Mouse (Mus musculus) gonadal fat pad, adult 2 months (tissue): ENCODE measurements around the gene Hkdc1. TPM values are rescaled to one million over a fixed set of nuclear protein-coding genes. Genes with fewer than 3 reads are reported as not detected.

Experiments used
- polyA plus RNA-seq: library from polyadenylated mRNA; depleted of rRNA; stranded (reverse); fragments of >200 nt; gene quantifications from 2 replicates; pipeline ENCODE4 v1.2.3, GENCODE M21; 2012; rRNA removed

Gene Hkdc1
- polyA plus RNA-seq, 1 experiment: 0.12 TPM

Other genes with a start within 250 kb of the Hkdc1 start
- gene Tspan15, start 191.2 kb downstream of the Hkdc1 start, polyA plus RNA-seq: 112 and 132 TPM in 2 replicates
- 0.10 and 0.36 TPM in 2 replicates for gene Tacr2, start 170.1 kb downstream of the Hkdc1 start, polyA plus RNA-seq
- gene Hk1, start 42.6 kb downstream of the Hkdc1 start, polyA plus RNA-seq: 22.4 and 33.7 TPM in 2 replicates
- gene 4930507D05Rik, start 27.0 kb upstream of the Hkdc1 start, polyA plus RNA-seq: 0.36 and 0.44 TPM in 2 replicates
- gene Supv3l1, start 27.2 kb upstream of the Hkdc1 start, polyA plus RNA-seq: 16.6 and 17.1 TPM in 2 replicates
- 15.8 and 16.5 TPM in 2 replicates for gene Vps26a, start 64.3 kb upstream of the Hkdc1 start, polyA plus RNA-seq
- gene Srgn, start 105.0 kb upstream of the Hkdc1 start, polyA plus RNA-seq: 54.0 and 55.6 TPM in 2 replicates
- gene Kif1bp, start 156.0 kb upstream of the Hkdc1 start, polyA plus RNA-seq: 26.0 and 34.4 TPM in 2 replicates
- gene Ddx21, start 179.8 kb upstream of the Hkdc1 start, polyA plus RNA-seq: 13.8 and 15.6 TPM in 2 replicates
- gene Ddx50, start 228.7 kb upstream of the Hkdc1 start, polyA plus RNA-seq: 19.5 and 24.8 TPM in 2 replicates